Mouse (Mus musculus) megakaryocyte, adult 5-6 weeks (primary cell): ENCODE measurements around the gene Gpr137. TPM values are rescaled to one million over a fixed set of nuclear protein-coding genes. Genes with fewer than 3 reads are reported as not detected.

Source experiments
- ATAC-seq: 2 replicates; pipeline ENCODE4 v1.8.0; 2016; ENCODE audit warnings: mild to moderate bottlenecking, inconsistent platforms; ENCODE audit not compliant: poor library complexity, severe bottlenecking
- total RNA-seq, 2 experiments: library from RNA; stranded (forward) in 1 of 2; stranded (reverse) in 1 of 2; fragments of 153-499, 151-499 nt in 1 of 2; fragments of 221-1000, 200-1000 nt in 1 of 2; gene quantifications; 2 replicates each; pipeline versions ENCODE4 v1.2.3 to v1.2.4; 2015 to 2017

Gpr137 gene
- total RNA-seq, 2 experiments from 2014 or later: 10.2 to 18.4 TPM

- ATAC-seq: no peak
Measured at GRCm38 (mm10) chr19:6973581-6974190, 31.4 kb upstream of the Gpr137 start.

DNA sequence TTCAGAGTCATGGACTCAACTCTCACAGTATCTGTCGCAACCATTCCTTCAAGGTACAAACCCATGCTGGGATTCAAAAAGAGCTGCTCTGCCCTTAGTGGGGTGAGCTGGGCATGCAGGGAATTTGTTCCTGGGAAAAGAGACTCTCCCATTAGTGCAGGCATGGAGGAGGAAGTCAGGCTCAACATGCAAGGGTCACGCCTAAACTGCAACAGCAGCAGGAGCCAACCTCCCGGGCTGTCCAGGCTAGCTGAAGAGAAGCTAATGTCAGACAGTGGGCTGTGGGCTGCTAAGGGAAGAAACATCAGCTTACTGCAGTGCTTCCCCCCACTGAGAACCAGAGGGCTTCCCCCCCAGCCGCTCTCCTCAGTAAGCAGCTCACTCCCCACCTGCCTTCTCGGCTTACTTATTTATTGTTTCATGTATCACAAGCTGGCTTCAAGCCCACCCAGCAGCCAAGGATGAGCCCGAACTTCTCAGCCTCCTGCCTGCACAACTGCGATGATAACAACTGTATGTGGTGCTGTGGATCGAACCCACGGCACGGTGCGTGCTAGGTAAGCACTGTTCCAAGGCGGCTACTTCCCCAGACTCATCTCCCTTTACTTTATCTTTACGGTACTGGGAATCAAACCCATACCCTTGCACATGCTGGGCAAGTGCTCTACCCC lies 30.1 kb upstream of the Gpr137 start:
- ATAC-seq: no peak

DNA sequence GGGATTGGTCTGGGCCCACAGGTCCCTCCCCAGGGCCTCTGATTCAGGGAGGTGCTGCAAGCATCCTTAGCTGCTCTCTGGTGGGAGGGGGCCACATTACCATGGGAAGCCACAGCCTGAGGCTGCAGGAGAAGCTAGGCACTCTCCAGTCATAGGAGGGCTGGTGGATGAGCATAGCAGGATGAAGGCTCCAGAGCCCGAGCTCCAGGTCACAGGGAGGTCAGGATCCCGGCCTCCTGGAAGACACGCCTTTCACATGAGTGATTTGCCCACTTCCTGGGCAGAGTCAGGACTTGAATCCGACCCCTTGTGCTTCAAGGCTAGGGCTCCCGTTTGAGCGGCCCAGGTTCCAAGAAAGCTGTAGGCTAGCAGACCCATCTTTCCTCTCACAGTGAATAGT lies 29.4 kb upstream of the Gpr137 start:
- ATAC-seq: no peak

DNA sequence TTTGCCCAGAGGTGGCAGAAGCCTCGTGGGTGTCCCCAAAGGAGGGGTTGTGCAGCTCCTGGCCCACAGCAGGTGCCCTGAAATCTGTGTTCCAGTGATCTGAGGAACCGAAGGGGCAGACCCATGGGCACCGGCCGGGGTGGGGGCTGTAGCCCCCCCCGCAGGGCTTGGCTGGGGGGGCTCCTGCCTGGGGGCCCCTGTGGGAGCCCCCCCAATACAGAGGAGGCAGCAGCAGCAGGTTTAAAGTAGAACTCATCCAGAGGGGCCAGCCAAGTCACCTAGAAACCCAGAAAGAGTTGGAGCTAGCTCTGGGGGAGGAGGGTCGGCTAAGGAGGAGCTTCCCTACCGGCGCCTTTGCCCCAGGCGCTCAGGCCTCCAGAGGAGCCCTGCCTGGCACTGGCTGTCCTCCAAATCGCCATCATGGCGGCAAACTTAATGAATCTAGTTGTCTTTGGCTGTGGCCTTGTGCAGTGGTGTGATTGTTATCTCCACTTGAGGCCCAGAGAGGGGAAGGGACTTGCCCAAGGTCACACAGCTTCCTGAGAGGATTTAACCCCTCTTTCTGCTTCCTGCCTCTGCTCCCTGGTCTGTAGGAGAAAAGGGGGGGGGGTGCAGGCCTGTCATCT lies 28.3 kb upstream of the Gpr137 start:
- no peak for ATAC-seq

DNA sequence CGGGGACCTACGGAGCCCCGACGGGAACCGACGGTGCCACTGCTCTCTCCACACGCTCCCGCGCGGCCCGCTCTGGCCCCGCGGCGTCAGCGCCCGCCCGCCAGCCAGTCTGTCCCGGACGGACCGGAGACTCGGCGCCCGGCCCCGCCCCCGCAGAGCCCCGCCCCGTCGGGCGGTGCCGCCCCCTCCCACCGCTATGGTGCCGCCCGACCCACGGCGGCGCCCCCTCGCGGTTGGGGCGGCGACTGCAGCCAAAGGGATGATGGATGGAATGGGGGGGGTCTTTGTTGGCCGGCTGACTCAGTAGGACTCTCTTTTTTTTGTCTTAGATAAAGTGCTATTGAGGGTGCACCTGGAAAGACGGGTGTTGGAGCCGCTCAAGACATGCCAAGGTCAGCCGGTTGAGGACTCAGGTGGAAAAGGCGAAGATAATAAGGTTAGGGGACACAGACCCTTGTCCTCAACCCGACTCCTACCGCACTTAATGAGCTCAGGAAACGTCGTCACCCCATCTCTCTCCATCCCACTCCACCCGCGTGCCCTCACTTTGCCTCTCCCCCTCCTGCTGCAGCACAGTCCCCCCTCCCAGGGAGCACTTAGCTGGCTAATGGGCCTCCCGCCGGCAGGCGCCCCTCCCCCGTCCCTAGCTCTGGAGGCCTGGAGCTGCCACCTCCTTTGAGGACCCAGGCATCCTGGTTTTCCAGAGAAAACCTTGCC lies 27.5 kb upstream of the Gpr137 start:
- ATAC-seq: peak; percentile 77

DNA sequence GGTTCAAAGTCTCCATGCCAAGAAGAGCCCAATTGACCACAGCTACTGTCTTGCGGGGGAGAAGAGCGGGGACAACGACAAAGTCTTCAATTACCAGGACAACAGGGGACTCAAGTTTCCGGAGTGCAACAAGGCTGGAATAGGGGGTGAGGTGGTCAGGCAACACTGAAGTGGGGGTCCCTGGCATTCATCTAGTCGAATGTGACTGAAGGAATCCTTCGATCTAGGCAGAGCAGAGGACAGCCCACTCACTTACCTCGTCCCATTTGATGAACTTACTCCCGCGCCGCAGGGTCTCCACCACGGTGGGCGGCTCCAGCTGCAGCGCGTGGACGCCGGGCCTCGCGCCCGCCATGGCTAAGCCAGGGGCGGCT lies 27.0 kb upstream of the Gpr137 start:
- no peak for ATAC-seq

DNA sequence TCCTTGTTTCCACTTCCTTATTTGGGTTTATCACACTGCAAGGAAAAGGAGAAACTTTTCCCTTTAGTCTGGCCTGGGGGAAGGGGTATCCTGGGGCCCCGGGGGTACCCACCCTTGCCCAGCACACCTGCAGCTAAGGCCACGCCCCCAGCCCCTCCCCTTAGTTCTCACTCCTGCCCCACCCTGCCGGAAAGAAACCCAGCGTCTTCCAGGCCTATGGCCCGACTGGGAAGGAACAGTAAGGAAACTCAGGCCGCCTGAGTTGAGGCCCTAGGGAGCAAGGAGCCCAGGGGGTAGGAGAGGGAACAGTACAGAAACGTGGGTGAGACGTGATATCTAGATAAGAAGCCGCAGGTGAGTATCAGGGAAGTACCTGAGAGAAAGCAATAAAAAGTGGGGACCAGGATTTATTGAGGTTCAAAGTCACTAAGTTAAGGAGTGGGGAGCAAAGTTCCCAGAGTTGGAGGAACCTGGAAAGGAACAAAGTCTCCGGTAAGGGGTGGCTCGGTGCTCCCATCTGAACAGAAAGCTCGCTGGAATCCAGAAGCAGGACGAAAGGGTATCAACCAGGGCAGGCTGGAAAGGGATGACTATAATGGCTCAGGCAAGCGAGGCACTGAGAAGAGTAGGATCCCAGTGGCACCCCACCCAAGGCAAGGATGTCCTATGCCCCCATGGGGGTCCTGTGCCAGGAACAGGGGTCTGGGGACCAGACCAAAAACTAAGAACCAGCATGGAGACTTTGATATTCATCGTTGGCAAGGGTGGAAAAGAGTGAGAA lies 26.4 kb upstream of the Gpr137 start:
- ATAC-seq: no peak

DNA sequence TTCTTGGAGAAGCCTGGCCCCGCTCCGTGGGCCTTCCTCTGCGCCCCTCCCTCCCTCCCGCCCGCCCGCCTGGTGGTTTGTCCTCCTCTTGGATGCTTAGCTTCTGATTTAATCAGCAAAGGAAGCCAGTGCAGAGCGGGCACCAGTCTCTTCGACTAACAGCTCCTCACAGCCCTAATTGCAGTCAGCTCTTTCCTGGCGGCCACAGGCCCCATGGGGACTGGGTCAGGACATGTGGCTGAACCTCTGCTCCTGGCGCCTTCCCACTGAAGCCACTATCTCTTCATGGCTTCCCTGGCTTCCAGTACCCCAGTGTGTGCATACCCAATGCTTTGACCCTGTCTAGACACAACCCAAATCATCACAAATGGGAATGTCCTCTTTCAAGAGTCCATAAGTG lies 14.2 kb upstream of the Gpr137 start:
- no peak for ATAC-seq

GRCm38 (mm10) chr19:6955424-6955823 lies 13.1 kb upstream of the Gpr137 start:
- ATAC-seq: peak; percentile 16; the same call in 1 of the 2 replicates

GRCm38 (mm10) chr19:6954046-6954445 lies 11.8 kb upstream of the Gpr137 start:
- no peak for ATAC-seq

DNA sequence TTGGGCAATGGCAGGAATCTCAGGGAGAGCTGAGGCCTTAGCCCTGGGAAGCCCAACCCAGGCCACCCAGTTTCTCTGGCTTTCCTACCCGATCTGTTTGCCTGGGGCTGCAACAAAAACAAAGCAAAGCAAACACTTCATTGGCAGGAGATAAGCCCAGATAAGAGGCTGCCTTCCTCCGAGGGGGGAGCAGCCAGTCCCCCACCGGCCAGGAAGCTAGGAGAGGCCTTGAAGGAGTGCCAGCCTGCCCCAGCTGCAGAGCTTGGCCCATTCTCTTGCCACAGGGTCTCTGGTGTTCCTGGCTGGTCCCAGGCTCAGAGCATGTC lies 10.4 kb upstream of the Gpr137 start:
- ATAC-seq: no peak

DNA sequence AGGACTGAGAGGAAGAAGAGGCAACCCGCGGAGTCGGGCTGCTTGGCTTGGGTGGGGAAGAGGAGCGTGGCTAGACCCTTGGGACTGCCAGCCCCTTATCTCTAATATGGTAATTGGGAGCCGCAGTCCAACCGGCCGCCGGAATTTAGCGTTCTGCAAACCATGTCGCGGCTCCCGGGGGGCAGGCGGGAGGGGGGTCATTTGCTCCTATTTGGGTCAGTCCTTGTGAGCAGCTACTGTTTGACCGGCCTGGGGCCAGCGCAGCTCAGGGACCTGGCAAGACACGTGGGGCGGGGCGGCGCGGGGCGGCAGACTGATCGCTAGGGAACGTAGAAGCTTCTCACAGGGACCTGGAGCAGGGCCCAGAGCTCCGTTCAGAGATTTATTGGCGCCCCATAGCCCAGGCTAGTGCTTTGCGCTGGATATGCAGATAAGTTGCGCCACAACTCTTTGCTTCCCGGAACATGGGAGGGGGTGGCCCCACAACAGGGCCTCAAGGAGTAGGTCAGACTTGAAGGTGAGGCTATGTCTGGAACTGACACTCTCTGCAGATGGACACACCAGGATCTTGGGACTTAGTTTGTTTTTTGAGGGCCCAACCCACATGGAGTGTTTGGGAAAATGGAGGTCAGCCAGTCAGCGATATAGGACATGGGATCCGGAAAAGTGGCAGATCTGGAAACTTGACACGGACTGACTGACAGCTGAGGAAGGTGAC lies 9.9 kb upstream of the Gpr137 start:
- ATAC-seq: peak; percentile 24

- peak; percentile 73 for ATAC-seq
Measured at GRCm38 (mm10) chr19:6951381-6951968, 9.2 kb upstream of the Gpr137 start.

DNA sequence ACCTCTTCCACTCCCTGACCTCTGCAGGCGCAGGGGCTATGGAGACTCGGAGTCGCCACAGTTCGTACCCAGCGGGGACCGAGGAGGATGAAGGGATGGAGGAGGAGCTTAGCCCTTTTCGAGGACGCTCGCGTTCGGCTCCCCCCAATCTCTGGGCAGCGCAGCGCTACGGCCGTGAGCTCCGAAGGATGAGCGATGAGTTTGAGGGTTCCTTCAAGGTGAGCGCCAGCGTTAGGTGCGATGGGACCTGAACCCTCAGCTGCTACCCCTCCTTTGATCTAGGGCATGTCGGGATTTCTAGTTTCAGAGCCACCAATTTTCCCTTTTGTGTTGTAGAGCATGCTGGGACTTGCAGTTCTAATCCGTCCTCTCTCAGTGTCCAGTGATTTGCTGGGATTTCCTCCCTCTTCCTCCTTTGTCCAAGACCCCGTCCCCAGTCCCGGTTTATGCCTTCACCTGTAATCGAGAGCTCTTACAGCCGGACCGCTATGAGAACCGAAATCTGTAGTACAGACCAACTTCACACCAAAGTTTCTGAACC lies 8.4 kb upstream of the Gpr137 start:
- ATAC-seq: 0 out of 2 replicates have a peak, but pooled peaks have one; percentile 14

- ATAC-seq: no peak
Measured at GRCm38 (mm10) chr19:6949951-6950350, 7.7 kb upstream of the Gpr137 start.

- no peak for ATAC-seq
Measured at GRCm38 (mm10) chr19:6949532-6949931, 7.3 kb upstream of the Gpr137 start.

- ATAC-seq: no peak
Measured at GRCm38 (mm10) chr19:6948186-6948585, 5.9 kb upstream of the Gpr137 start.

DNA sequence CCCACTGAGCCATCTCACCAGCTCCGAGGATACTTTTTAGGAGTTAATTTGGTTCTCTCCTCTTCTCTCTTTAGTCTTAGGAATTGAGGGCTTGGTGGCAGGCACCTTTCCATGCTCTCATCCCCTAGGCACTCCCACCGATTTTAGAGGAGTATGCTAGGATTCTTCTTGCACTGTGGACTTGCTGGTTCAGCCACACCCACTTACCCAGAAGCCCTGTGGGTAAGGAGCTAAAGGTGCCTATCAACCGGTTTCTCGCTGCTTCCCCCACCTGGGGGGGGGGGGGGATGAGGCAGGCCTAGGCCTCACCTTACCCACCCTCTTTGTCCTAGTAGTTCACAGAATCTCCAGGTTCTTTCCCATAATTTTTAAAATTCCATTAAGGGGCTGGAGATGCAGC lies 5.5 kb upstream of the Gpr137 start:
- no peak for ATAC-seq

DNA sequence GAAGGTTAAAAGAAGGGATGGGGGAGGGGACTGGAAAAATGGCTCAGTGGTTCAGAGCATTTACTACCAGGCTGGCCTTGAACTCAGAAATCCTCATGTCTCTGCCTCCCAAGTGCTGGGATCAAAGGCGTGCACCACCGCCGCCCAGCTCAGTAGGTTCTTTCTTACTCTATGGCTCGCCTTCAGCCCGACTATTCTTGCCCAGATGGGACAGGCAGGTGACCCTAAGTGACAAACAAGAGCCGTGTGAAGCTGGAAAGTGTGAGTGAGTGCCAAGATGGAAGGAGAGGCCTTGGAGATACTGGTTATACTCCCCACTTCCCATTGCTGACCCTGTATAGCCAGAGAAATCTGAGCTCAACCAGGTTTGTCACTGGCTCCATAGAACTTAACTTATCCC lies 1.4 kb upstream of the Gpr137 start:
- no peak for ATAC-seq

- no peak for ATAC-seq
Measured at GRCm38 (mm10) chr19:6942764-6943163, 484 bp upstream of the Gpr137 start.
